Mouse (Mus musculus) heart, embryonic 16.5 days (tissue): Measurements from ENCODE around the gene 5430403G16Rik. TPM values are rescaled to one million over a fixed set of nuclear protein-coding genes. Genes with fewer than 3 reads are reported as not detected.
"Not testable (repeated sequence)": the region's sequence is repeated elsewhere in the genome, so short reads cannot be mapped to it uniquely, and the experiment has no call there.

ENCODE experiments used
- ATAC-seq: fragments of 200-750 bp; cut with Nextera tagmentation; replicated peaks from 2 replicates; pipeline ENCODE4 v1.8.0; 2017; ENCODE audit warnings: moderate number of reproducible peaks; ENCODE audit not compliant: insufficient read depth, low FRiP score; ENCODE audit errors: extremely low read depth
- H3K27ac ChIP-seq: fragments of 300-500 bp; sonication (generic); 2 replicates; pipeline ENCODE4 v1.5.1; 2014; ENCODE audit warnings: mild to moderate bottlenecking, low read length, control low read depth, moderate library complexity
- H3K27me3 ChIP-seq: fragments of 300-500 bp; sonication (generic); 2 replicates; pipeline ENCODE4 v1.6.1; 2014; ENCODE audit warnings: low read length, mixed read lengths; ENCODE audit not compliant: control insufficient read depth, insufficient read depth
- H3K36me3 ChIP-seq: fragments of 300-500 bp; sonication (generic); 2 replicates; pipeline ENCODE4 v1.6.1; 2014; ENCODE audit not compliant: control insufficient read depth, insufficient read depth
- H3K4me1 ChIP-seq: fragments of 300-500 bp; sonication (generic); 2 replicates; pipeline ENCODE4 v1.6.1; 2014; ENCODE audit warnings: low read length, mixed read lengths; ENCODE audit not compliant: control insufficient read depth, insufficient read depth
- H3K4me2 ChIP-seq: fragments of 300-500 bp; sonication (generic); 2 replicates; pipeline ENCODE4 v1.6.1; 2014; ENCODE audit warnings: low read depth, mild to moderate bottlenecking, control low read depth, low read length
- H3K4me3 ChIP-seq: fragments of 300-500 bp; sonication (generic); 2 replicates; pipeline ENCODE4 v1.5.1; 2014; ENCODE audit warnings: mild to moderate bottlenecking, control low read depth, low read length
- H3K9ac ChIP-seq: fragments of 300-500 bp; sonication (generic); 2 replicates; pipeline ENCODE4 v1.6.1; 2014; ENCODE audit warnings: low read length, control low read depth
- H3K9me3 ChIP-seq: fragments of 300-500 bp; sonication (generic); replicated peaks from 2 replicates; pipeline ENCODE4 v1.6.1; 2016; ENCODE audit warnings: low read length; ENCODE audit not compliant: control insufficient read depth
- WGBS: fragments of 180-500 bp; shearing (Covaris S2); extraction: QIAGEN DNeasy Blood & Tissue Kit; methylation state at CpG from one replicate; pipeline ENCODE4 v1.1.7; 2014; 5-methylcytosine and 5-hydroxymethylcytosine counted together
- polyA plus RNA-seq: library from polyadenylated mRNA; unstranded; fragments of >200 nt; fragmentation: Nextera tagmentation; extraction: Ambion mirVana; gene quantifications from 2 replicates; pipeline ENCODE4 v1.2.1, GENCODE M21; 2015

Gene 5430403G16Rik
- polyA plus RNA-seq: 0.79 and 1.1 TPM in 2 replicates

DNA sequence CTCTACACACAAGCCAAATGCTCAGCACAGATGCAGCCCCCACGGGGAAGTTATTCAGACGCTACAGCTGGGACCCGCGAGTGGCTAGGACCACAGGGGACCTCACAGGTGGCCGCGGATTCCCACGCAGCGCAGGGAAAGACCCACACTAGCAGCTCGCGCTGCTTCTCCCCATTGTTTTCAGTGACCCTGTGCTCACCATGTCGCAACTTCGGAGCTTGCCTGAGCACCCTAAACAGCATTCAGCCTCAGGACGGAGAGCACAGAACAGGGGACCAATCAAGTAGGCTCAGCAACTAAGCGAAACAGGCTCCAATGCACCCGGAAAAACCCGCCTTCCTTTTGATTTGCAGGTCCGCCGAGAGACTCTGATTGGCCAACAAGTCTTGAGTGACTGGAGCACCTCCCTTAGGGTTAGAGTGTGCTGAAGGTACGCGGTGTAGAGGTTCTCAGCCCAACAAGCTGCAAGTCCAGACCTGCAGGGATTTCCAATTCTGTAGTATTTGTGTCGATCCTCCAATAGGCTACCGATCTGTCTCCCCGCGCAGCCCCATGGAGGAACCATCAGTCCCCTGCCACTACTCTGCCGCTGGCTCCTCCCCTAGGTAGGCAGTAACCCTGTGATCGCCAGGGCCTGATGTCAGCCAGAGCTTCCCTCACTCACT is at the start of gene 5430403G16Rik:
Gene 5430403G16Rik, minus strand, starts transcription at position 505 of the 665 bp plus-strand sequence.
- H3K36me3 ChIP-seq, H3K27me3 ChIP-seq, H3K4me1 ChIP-seq, H3K9me3 ChIP-seq: not testable (repeated sequence)
- peak within 1 kb of the TSS; percentile 83 for H3K9ac ChIP-seq
- H3K27ac ChIP-seq: 0 out of 2 replicates have a peak within 1 kb of the TSS, but pooled peaks have one; percentile 55
- peak within 1 kb of the TSS; percentile 87 for H3K4me2 ChIP-seq
- ATAC-seq: peak; percentile 99
- peak within 1 kb of the TSS; percentile 73 for H3K4me3 ChIP-seq
- under 1% methylated on average over 24 of the region's 26 CpGs for WGBS

- H3K27me3 ChIP-seq, ATAC-seq, H3K36me3 ChIP-seq, H3K4me2 ChIP-seq, H3K9me3 ChIP-seq, H3K27ac ChIP-seq, H3K4me3 ChIP-seq, H3K9ac ChIP-seq, H3K4me1 ChIP-seq: not testable (repeated sequence)
- 70% methylated on average over 3 of the region's 3 CpGs for WGBS
Measured at GRCm38 (mm10) chr5:109717341-109717740, 26.5 kb upstream of the 5430403G16Rik start.

DNA sequence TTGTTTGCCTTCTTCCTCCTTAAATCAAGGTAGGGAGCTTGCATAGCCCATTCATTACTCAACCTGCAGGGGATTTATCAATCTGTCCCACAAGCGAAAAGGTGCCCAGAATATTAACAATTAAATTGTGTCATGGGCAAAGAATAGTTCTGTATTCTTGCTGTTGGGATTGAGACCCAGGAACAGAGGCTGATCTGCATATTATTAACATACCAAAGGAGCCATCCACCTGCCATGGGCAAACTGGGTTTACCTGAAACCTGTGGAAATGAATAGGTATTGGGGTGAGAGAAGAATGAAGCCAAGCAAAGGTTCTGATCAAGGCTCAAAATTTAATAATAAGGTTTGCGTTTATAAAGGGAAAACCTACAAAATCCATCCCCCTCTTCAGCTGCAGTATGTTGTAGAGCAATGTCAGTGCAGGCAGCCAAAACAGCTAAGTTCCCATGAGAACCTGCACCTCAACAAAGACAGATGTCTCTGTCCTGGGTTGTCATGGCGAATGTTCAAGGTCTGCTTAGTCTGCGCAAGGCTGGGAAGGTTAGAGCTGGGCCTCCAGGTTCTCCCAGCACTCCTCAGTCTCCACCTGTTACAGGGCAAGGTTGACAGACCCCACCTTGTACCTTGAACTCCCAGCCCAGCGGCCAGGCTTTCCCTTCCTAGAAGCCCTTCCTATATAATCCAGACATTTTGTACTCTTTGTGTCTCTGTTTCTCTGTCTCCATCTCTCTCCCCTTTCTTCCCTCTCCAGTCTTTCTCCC is 544 bp upstream of the 5430403G16Rik start:
- H3K36me3 ChIP-seq, H3K27ac ChIP-seq, H3K4me1 ChIP-seq, H3K27me3 ChIP-seq, H3K9me3 ChIP-seq, ATAC-seq: not testable (repeated sequence)
- H3K4me2 ChIP-seq: peak overlapping the region; percentile 87
- H3K9ac ChIP-seq: peak overlapping the region; percentile 83; the same call in 1 of the 2 replicates
- peak overlapping the region; percentile 73 for H3K4me3 ChIP-seq
- WGBS: 56% methylated on average over 5 of the region's 5 CpGs

GRCm38 (mm10) chr5:109682921-109683320 is 7.9 kb downstream of the 5430403G16Rik start:
- H3K4me3 ChIP-seq: no peak overlapping the region
- H3K9me3 ChIP-seq: 0 out of 2 replicates have a peak, but pooled peaks cover 7% of the 10 kb centered on the region
- no peak overlapping the region for H3K4me2 ChIP-seq
- H3K36me3 ChIP-seq: no peaks in the 10 kb centered on the region
- 67% methylated on average over 4 of the region's 4 CpGs for WGBS
- no peak overlapping the region for H3K27ac ChIP-seq
- no peaks in the 10 kb centered on the region for H3K27me3 ChIP-seq
- no peak overlapping the region for H3K9ac ChIP-seq
- H3K4me1 ChIP-seq: no peaks in the 10 kb centered on the region
- no peak for ATAC-seq

Other genes starting within 250 kb of the 5430403G16Rik start
- 9.0 and 10.0 TPM in 2 replicates for gene Crlf2, start 132.0 kb downstream of the 5430403G16Rik start, polyA plus RNA-seq
- gene 4930522L14Rik, start 60.8 kb upstream of the 5430403G16Rik start, polyA plus RNA-seq: 5.1 and 5.3 TPM in 2 replicates
- gene Gm15446, start 232.4 kb upstream of the 5430403G16Rik start, polyA plus RNA-seq: 0.27 and 0.39 TPM in 2 replicates